Mouse (Mus musculus): ENCODE results near the gene Nkd2. TPM values are rescaled to one million over a fixed set of nuclear protein-coding genes. Genes with fewer than 3 reads are reported as not detected.

The Nkd2 gene
- total RNA-seq, 4 experiments from 2014 or later = 0.97 to 1.7 (median 1.4) TPM

DNA sequence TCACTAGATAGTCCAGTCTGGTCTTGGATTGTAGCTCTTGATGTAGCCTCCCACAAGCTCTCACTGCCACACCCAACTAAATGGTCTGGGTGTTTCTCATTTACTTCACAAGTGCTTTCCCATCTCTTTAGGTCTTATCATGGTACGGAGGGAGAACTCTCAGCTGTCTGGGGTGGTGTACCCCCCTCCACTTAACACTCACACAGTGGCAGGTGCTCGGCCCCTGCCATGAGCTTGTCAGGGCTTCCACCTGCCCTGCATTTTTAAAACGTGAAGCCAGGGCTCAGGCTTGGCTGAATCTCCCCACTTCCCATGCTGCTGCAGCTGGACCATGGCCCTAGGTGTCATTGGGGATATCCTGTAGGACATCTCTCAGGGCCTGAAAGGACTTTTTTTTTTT, 28.5 kb downstream of the Nkd2 start:
- DNase-seq (ENCODE audit: low spot score in 2 of 2) = no peak

DNA sequence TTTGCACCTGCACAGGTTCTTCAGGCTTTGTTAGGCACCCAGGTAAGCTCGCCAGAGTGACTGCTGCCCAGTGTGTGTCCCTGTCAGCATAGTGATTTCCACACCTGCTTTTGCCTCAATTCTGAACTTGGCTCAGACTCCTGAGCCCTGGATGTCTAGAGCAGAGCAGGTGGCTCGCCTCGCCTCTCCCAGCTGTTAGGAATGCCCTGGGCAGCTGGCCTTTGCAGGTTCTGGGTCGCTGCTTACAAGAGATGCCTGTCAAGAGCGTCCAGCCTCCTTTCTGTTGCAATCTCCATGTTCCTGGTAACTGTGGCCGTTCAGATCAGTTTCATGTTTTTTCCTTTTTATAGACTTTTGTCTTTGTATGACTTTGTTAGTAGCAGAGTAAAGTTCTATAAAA, 31.1 kb downstream of the Nkd2 start:
- no peak for DNase-seq (ENCODE audit: low spot score in 2 of 2)

DNA sequence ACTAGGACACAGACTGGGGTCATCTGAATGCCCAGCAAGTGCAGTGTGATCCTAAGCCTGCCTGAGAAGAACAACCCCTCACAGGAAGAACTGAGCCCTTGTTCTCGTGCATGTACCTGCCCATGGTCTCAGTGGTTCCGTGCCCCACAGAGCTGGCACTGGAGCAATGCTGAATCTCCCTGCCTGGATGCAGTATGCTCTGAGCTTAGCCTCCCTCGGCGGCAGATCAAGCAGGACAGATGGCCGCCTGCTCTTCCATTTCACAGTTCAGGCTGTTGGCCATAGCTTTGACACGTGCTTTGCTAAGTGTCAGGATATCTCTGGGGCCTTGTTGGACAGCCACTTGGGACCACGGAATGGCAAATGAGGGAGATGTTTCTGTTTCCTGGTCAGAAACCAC, 33.2 kb downstream of the Nkd2 start:
- DNase-seq (ENCODE audit: low spot score in 2 of 2) = no peak

DNA sequence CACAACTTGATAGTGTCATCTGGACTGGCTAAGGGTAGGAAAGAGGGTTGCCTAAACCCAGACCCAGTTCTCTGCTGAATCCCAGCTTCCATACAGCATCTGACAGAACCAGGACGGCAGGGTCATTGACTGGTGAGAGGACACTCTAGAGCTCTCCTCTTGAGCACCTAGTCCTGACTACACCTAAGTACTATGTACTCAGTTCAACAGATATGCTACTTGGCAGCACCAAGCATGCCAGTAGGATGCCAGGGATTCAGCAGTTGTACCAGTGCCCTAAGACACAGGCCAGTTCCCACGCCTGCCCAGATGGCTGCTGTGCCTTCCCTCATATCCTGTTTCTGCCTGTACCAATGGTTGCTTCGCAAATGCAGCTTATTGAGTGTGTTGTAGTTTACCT, 34.5 kb downstream of the Nkd2 start:
- DNase-seq (ENCODE audit: low spot score in 2 of 2) = no peak

DNA sequence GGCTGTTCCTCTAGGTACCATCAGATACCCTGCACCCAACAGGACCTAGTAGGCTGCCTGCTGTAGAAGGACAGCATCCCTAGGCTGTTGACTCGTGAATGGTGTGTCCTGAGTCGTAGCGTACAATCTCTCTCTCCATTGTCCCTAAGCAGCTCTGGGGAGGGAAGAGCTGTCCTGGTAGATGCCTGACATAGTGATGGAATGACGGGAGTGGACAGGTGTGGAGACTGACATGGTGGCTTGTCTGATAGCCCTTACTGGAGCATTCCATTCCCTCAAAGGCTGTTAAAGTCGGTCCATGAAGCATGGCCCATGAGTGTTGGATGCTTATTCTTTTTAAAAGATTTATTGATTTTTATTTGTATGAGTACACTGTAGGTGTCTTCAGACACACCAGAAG, 42.5 kb downstream of the Nkd2 start:
- no peak for DNase-seq (ENCODE audit: low spot score in 2 of 2)

DNA sequence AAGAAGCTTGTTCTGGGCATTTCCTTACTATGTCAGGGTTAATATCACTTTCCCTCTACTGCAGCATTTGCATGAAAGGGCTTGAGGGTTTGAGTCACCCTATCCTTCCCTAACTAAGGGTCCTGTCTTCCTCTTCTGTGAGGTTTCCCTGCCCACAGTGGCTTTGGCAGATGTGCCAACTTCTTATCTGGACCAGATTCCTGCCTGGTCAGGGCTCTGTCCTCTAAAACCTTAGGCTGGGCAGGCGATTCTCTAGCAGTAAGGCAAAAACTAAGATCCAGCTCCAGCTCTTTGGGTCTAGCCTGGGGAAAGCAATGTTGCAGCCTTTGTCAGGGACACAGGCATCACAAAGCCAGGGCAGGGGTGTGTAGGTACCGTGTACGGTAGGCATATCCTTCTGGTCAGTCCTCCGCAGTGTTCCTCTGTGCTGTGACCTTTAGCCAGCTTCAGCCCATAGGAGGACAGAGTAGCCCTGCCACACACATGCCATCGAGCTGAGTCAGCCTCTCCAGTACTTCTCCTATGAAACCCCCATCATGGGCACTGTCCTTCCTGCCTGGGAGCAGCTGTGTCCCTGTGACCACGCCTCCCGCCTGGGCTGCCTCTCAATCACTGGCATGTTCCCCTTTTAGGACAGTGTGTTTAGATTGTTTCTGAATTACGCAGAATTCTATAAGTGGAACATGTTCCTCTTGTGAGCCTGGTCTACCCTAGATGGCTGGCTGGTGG, 43.8 kb downstream of the Nkd2 start:
- DNase-seq (ENCODE audit: low spot score in 2 of 2) = peak; percentile 33 to 36

DNA sequence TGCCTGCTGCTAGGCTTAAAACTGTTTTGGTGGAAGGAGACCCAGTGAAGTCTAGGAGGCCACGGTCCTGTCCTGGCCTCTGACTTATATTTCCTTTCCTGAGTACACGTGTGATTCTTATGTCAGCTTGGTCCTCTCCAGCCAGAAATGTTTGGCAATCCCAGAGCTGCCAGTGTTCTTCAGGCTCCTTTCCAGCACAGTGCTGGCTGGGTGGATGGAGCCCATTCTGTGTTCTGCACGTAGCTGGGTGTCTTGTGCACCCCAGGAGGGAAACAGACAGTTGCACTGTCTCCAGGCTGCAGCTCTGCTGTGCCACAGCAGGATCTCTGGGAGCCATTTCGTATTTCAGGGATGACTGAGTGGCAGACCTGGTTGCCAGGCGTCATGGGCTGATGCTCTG, 48.3 kb downstream of the Nkd2 start:
- no peak for DNase-seq (ENCODE audit: low spot score in 2 of 2)

DNA sequence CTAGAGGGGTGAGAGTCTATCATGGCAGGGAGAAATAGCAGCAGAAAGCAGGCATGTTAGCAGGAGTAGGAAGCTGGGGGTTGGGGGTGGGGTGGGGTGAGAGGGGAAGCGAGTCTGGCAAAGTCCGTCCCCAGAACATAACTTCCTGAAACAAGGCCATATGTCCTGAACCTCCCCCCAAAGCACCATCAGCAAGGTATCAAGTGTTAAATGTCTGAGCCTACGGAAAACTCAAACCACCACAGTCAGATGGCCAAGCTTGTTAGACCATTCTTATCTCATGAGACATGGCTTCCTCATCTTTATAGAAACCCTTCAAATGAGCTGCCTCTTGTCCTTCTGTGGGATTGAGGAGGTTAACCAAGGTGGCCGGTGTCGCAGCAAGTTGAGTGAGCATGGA, 54.3 kb downstream of the Nkd2 start:
- DNase-seq (ENCODE audit: low spot score in 2 of 2) = no peak

DNA sequence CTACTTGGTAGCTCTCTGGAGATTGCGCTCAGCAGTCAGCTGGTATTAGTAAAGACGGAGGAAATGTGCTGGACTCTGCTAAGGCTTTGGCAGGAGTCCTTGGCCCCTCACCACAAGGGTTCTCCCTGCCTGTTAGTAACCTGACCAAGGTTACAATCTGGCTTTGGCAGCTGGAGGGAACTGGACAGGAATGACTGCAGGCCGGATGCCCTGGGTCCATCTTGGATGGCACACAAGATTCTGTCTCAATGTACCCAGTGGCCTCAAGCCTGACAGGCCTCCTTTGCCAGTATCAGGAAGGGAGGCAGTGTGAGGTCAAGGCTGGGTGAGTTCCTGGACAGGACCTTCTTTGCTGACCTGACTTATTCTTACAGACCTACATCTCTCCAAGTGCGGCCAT, 55.3 kb downstream of the Nkd2 start:
- peak; percentile 22 to 49 for DNase-seq (ENCODE audit: low spot score in 2 of 2)

DNA sequence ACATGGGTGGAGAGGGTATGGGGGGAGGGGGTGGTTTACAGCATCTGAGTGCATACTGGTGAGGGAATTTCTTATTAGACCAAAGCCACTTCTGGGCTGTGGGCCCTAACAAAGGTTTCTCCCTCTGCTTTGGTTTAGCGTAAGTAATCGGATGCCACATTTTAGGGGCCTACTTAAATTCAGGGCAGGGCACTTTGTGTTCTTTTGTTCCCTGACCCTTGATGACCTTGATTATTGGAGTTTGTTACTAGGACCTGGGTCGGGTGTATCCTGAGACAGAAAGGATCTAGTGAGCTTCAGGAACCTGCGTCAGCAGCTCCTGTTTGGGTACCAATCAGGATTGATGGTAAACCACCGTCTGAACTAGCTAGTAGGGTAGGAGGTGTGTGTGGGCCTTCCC, 64.9 kb downstream of the Nkd2 start:
- no peak for DNase-seq (ENCODE audit: low spot score in 2 of 2)

DNA sequence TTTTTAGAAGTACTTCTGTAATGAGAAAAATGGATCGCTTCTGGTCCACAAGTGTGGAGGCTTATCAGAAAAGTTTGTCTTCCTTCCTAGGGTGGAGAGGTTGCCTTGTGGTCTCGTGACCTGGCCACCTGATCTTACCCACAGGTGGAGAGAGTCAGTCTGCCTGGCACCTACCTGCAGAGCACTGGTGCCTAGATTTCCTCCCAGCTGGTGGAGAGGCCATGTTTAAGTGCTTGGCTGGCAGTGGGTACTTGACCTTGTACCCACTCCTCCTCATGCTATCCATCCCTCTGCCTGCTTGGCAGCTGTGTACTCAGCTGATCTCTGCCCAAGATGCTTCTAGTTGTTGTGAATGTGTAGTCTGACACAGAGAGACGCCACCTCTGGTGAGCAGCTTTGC, 69.9 kb downstream of the Nkd2 start:
- no peak for DNase-seq (ENCODE audit: low spot score in 2 of 2)

DNA sequence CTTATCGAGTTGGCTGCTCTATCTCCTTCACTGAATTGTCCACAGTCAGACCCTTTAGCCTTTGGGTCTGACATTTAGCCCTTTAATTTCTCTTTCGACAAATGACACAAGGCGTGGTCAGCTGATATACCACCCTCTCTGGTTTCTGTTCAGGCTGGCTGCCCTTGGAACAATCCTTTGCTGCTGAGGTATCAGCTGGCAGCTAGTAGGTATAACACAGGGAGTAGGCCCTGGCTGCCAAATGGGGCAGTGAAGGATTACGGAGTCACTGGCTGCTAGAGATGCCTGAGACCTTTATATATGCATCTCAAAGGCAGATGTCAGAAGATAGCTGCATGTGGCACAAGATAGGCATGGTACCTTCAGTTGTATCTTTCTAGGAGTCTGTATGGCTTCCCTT, 71.6 kb downstream of the Nkd2 start:
- DNase-seq (ENCODE audit: low spot score in 2 of 2) = no peak

DNA sequence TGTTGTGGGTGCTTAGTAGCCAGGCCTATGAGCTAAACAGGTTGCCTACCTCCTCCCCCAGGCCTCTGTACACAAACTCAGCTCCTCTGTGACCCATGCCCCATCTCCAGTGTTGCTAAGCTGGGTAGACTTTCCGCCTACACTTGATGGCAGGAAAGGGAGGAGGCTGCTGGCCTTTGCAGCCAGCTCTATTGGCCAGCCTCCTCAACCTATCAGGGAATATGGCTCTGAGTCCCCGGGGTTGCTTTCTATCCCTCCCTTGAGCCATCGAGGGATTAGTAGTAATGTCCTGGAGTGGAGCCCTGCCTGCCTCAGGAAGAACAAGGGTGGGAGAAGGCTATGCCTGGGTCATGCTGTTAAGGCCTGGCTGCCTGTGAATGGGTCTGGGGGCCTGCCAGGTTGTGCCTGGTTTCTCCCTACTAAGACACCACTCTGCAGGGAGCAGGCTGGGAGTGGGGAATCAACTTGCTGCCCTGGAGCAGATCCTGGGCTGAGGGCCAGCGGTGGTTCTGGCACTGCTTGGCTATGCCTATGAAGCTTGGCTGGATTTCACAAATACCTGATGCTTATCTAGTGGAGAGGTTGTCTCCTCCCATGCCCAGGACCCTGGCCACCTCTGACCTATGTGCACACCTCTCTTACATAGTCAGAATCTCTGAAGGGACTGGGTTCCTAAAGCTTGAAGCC, 73.8 kb downstream of the Nkd2 start:
- no peak for DNase-seq (ENCODE audit: low spot score in 2 of 2)

DNA sequence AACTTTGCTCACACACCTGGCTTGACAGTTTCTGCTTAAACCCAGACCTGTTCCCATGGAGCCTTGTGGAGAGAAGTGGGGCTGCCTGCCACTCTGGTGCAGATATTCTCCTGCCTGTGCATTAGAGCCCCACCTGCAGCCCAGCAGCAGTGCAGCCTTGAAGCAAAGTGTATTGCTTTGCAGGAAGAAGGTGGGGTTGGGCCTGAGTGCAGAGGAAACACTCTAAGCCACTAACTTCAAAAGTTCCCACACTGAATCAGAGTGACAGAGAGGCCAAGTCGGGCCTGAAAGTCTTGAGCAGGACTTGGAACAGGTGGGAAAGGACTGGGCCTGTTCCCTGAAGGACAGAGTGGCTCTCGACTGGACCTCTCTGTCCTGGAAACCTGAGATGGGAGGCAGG, 74.8 kb downstream of the Nkd2 start:
- DNase-seq (ENCODE audit: low spot score in 2 of 2) = no peak

DNA sequence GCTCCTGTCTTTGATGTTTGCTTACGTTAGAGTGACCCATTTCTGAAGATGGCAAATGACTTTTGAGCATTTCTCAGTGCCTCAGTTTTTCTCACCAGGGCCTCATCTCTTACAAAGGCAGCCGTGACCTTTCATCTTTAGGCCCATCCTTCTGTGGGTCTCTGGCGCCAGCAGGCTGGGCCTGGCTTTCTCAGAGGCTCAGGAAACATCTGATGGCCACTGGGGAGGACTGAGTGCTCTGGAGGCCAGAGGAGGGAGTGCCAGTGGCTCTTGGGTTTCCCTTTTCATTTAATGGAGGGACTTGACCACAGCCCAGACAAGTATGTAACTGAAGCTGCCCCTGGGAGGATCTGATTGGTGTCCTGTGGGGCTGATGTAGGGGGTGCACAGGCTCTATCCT, 76.3 kb downstream of the Nkd2 start:
- no peak for DNase-seq (ENCODE audit: low spot score in 2 of 2)

DNA sequence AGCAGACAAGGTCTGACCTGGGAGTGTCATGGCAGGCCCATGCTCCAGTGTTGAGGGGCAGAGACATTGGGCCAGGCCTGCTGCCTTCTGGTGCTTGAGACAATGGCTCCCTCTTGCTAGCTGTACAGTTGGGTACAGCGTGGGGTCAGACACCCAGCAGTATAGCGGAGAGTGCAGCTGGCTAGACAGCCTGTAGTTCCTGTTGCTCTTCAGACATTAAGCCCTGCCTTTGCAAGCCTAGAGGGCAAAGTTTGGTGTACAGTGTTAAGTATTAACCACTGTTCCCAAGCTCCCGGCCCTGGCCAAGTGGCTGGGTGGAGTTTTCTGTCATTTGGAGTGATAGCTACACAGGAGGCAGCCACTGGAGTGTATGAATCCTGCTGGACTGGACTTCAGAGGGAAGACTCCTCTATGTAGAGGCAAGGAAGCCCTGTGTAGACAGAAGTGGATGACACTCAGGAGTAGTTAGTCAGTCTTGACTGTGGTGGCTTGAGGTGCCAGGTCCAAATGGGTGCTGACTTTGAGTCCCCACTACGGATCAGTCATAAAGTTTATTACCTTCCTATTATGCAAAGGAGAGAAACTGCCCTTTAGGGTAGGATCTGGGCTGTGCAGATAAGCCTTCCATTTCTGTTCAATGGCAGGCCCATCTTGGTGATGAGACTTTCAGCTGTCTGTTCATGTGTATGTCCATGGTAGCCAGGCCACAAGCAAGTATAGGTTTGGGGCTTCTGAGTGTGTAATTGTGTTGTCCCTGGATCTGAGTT, 77.3 kb downstream of the Nkd2 start:
- no peak for DNase-seq (ENCODE audit: low spot score in 2 of 2)

Other genes starting within 250 kb of the Nkd2 start
- 10 to 100 TPM; 34.3 to 42.0 (median 37.0) TPM for gene Clptm1l, start 243.6 kb downstream of the Nkd2 start, total RNA-seq (2022)
- under 1 TPM in 1 of 4 experiments, not detected in 3; 0.15 TPM for gene Tert, start 220.7 kb downstream of the Nkd2 start, total RNA-seq (2022)
- gene Slc6a18, start 169.6 kb downstream of the Nkd2 start, total RNA-seq (2022) = under 1 TPM in 3 of 4 experiments, not detected in 1; 0.07 to 0.43 (median 0.12) TPM
- gene Slc6a19, start 142.8 kb downstream of the Nkd2 start, total RNA-seq (2022) = not detected
- 1 to 10 TPM; 3.5 to 5.1 (median 3.6) TPM for gene Slc12a7, start 114.5 kb downstream of the Nkd2 start, total RNA-seq (2022)
- under 1 TPM in 1 of 4 experiments, not detected in 3; 0.16 TPM for gene Trip13, start 90.2 kb upstream of the Nkd2 start, total RNA-seq (2022)
- 1 to 10 TPM; 5.4 to 8.6 (median 8.1) TPM for gene Brd9, start 90.2 kb upstream of the Nkd2 start, total RNA-seq (2022)
- gene Zdhhc11, start 116.2 kb upstream of the Nkd2 start, total RNA-seq (2022) = not detected
- 1 to 10 TPM; 5.5 to 8.8 (median 6.9) TPM for gene Tppp, start 161.8 kb upstream of the Nkd2 start, total RNA-seq (2022)
- under 1 TPM in 3 of 4 experiments, not detected in 1; 0.12 to 0.48 (median 0.34) TPM for gene Cep72, start 214.7 kb upstream of the Nkd2 start, total RNA-seq (2022)

Data from gastrocnemius, adult 8-10 months (tissue).